Mouse (Mus musculus) lung, postnatal 0 days (tissue): ENCODE results near the gene Adam19. TPM values are rescaled to one million over a fixed set of nuclear protein-coding genes. Genes with fewer than 3 reads are reported as not detected.

Experiments
- ATAC-seq: fragments of 200-750 bp; cut with Nextera tagmentation; 2 replicates; pipeline ENCODE4 v1.8.0; 2017; ENCODE audit warnings: moderate library complexity
- DNase-seq: peaks from one replicate; pipeline ENCODE4 v3.0.0-alpha.2; 2016; ENCODE audit warnings: low spot score
- H3K27ac ChIP-seq: fragments of 300-500 bp; sonication (generic); 2 replicates; pipeline ENCODE4 v1.5.1; 2014; ENCODE audit warnings: antibody characterized with exemption, mild to moderate bottlenecking, low read length, mixed read lengths
- H3K27me3 ChIP-seq: fragments of 300-500 bp; sonication (generic); replicated peaks from 2 replicates; pipeline ENCODE4 v1.6.1; 2014; ENCODE audit warnings: low read length, mixed read lengths; ENCODE audit not compliant: insufficient read depth
- H3K36me3 ChIP-seq: fragments of 300-500 bp; sonication (generic); 2 replicates; pipeline ENCODE4 v1.6.1; 2014; ENCODE audit warnings: low read length, mixed read lengths; ENCODE audit not compliant: insufficient read depth
- H3K4me1 ChIP-seq: fragments of 300-500 bp; sonication (generic); 2 replicates; pipeline ENCODE4 v1.6.1; 2014; ENCODE audit warnings: antibody characterized with exemption, low read depth, low read length, mixed read lengths; ENCODE audit not compliant: insufficient read depth
- H3K4me2 ChIP-seq: fragments of 300-500 bp; sonication (generic); replicated peaks from 2 replicates; pipeline ENCODE4 v1.6.1; 2014; ENCODE audit warnings: low read depth, mild to moderate bottlenecking, low read length, moderate library complexity, mixed read lengths
- H3K4me3 ChIP-seq: fragments of 300-500 bp; sonication (generic); 2 replicates; pipeline ENCODE4 v1.5.1; 2014; ENCODE audit warnings: low read depth, low read length
- H3K9ac ChIP-seq: fragments of 300-500 bp; sonication (generic); replicated peaks from 2 replicates; pipeline ENCODE4 v1.6.1; 2014; ENCODE audit warnings: low read depth, mild to moderate bottlenecking
- H3K9me3 ChIP-seq: fragments of 300-500 bp; sonication (generic); 2 replicates; pipeline ENCODE4 v1.6.1; 2016; ENCODE audit warnings: low read length, mixed read lengths
- CTCF ChIP-seq: IDR thresholded peaks from 2 replicates; pipeline ENCODE4 v1.5.1; 2016; ENCODE audit warnings: antibody characterized with exemption, mild to moderate bottlenecking
- EP300 ChIP-seq: IDR thresholded peaks from 2 replicates; pipeline ENCODE4 v1.6.1; 2016; ENCODE audit warnings: antibody characterized with exemption, mild to moderate bottlenecking, control low read depth
- WGBS: fragments of 180-500 bp; shearing (Covaris S2); extraction: QIAGEN DNeasy Blood & Tissue Kit; methylation state at CpG from one replicate; pipeline ENCODE4 v1.1.7; 2014; 5-methylcytosine and 5-hydroxymethylcytosine counted together
- polyA plus RNA-seq: library from polyadenylated mRNA; unstranded; fragments of >200 nt; fragmentation: Nextera tagmentation; extraction: Ambion mirVana; gene quantifications from 2 replicates; pipeline ENCODE4 v1.2.1, GENCODE M21; 2015

Adam19 gene
- polyA plus RNA-seq, 1 experiment from 2014 or later = 11.4 TPM

DNA sequence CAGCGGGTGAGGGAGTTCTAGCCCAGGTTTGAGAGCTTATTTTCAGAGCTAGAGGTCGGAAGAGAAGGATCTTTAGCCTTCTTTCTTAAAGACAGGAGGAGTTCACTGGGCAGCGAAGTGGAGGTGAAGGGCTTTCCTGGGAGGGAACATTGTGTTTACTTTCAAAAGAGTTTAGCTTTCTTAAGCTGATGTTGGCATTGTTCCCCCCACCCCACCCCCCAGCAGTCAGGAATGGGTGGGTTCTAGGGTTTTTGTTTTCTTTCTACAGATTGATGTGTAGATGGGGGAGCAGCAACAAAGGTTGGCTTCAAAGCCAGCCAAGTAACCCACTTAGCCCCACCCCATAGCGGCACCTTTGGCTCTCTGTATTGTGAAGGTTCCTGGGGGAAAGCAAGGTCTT, 59.2 kb downstream of the Adam19 start:
- ATAC-seq = peak; percentile 63
- peaks cover 9% of the 10 kb centered on the region; the same call in 1 of the 2 replicates for H3K4me1 ChIP-seq
- TF ChIP-seq CTCF (no peak), EP300 (peak; percentile 37)
- no peak overlapping the region for H3K9ac ChIP-seq
- H3K4me2 ChIP-seq = no peak overlapping the region
- DNase-seq = peak; percentile 61
- H3K36me3 ChIP-seq = no peaks in the 10 kb centered on the region
- H3K9me3 ChIP-seq = no peaks in the 10 kb centered on the region
- H3K27me3 ChIP-seq = no peaks in the 10 kb centered on the region
- 53% methylated on average over 4 of the region's 4 CpGs for WGBS
- peak overlapping the region; percentile 73 for H3K27ac ChIP-seq
- no peak overlapping the region for H3K4me3 ChIP-seq

DNA sequence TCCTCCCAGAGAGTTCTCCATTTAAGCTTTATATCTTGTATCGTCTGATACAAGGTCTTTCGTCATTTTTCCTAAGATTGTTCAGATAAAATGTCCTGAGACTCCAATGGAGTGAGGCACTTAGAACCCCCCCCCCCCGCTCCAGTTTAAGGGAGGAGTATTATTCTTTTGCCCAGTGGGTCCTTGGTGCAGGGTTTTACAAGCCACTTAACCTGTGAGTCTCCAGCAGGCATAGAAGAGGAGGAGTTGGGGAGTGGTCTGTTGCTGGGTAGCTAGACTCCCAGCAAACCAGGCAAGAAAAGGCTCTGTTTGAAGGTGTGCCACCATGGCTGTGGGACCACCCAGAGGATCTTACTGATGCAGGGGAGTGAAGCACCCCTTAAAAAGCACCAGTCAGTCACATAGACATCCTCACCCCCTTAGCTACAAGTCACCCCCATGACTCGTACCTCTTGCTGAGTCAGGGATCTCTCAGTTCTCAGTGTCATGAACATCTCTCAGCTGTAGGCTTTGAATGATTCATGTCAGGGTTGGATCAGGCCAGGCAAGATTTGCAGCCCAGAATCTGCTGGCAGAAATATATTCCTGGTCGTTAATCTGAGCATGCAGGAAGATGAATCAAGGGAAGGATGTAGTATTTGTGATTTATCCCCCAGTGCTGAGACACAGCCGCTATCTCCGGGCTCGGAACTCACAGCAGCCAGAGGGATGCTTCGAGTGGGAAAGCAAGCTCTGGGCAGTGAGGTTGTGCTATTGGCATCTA, 59.8 kb downstream of the Adam19 start:
- TF ChIP-seq EP300 (no peak), CTCF (no peak)
- no peak overlapping the region for H3K4me2 ChIP-seq
- DNase-seq (peak; percentile 56), ATAC-seq (peak; percentile 67)
- H3K27ac ChIP-seq = peak overlapping the region; percentile 73
- no peak overlapping the region for H3K9ac ChIP-seq
- no peaks in the 10 kb centered on the region for H3K27me3 ChIP-seq
- 53% methylated on average over 9 of the region's 9 CpGs for WGBS
- no peak overlapping the region for H3K4me3 ChIP-seq
- H3K9me3 ChIP-seq = no peaks in the 10 kb centered on the region
- no peaks in the 10 kb centered on the region for H3K36me3 ChIP-seq
- peaks cover 9% of the 10 kb centered on the region; the same call in 1 of the 2 replicates for H3K4me1 ChIP-seq

DNA sequence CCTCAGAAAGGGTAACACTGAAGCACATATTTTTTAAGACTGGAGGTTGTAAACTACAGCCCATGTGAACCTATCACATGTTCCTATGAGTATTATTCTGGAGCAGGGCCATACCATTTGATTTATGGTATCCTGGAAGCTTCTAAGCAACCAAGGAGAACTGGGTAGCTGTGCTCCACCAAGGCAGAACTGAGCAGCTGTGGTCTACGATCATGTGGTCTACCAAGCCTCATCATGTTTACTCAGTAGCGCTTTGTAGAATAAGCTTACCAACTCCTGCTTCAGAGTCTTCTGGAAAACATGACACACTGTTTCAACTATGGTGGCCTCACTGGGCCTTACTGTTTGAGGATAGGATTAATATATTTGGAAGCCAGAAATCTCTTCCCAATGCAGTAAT, 60.7 kb downstream of the Adam19 start:
- H3K9ac ChIP-seq = no peak overlapping the region
- H3K9me3 ChIP-seq = no peaks in the 10 kb centered on the region
- DNase-seq (no peak), ATAC-seq (peak; percentile 14; the same call in 1 of the 2 replicates)
- no peak overlapping the region for H3K4me3 ChIP-seq
- no peak overlapping the region for H3K4me2 ChIP-seq
- WGBS = 61% methylated on average over 2 of the region's 2 CpGs
- TF ChIP-seq EP300 (no peak), CTCF (no peak)
- H3K27ac ChIP-seq = peak overlapping the region; percentile 51; the same call in 1 of the 2 replicates
- H3K36me3 ChIP-seq = no peaks in the 10 kb centered on the region
- H3K27me3 ChIP-seq = no peaks in the 10 kb centered on the region
- H3K4me1 ChIP-seq = peaks cover 9% of the 10 kb centered on the region; the same call in 1 of the 2 replicates

DNA sequence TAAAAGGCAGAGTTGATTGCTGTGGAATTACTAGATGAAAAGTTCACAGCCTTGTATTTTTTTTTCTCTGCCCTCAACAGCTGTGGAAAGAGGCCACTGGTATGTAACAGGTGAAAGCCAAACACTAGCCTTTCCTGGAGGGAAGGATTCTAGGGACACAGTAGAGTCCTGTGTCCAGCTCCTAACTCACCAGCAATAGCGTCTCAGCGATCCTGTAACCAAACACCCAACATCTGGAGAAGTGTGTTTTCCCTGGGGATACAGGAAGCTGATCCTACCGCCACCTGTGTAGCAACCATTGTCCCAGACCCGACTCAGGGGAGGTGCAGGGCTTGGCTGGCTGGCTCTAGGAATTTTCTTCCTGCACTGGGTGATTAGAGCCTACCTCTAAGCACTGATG, 63.8 kb downstream of the Adam19 start:
- Histone ChIP-seq H3K9me3 (no peaks in the 10 kb centered on the region), H3K27me3 (no peaks in the 10 kb centered on the region), H3K27ac (no peak overlapping the region), H3K4me3 (no peak overlapping the region), H3K9ac (no peak overlapping the region), H3K4me1 (peaks cover 6% of the 10 kb centered on the region; the same call in 1 of the 2 replicates), H3K36me3 (no peaks in the 10 kb centered on the region; the same call in 1 of the 2 replicates), H3K4me2 (no peak overlapping the region)
- no peak for DNase-seq
- ATAC-seq = no peak
- TF ChIP-seq EP300 (no peak), CTCF (no peak)
- WGBS = 34% methylated on average over 4 of the region's 4 CpGs

DNA sequence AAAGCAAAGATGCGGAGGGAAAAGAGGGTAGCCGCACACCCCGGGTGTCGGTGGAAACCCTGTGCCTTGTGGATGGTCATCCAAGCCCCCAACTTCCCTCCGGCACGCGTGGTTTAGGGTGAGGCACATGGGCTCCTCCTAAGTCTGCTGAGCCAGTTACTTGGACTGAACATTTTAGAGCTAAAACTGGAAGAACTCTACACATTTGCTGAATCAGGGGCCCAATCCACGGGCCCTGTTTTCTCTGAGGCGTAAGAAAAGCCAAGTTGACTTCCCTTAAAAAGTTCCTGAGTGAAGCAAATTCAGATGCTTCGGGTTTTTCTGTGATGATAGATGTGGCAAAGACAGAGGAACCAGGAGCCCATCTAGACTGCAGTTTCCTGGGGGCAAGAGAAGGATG, 64.3 kb downstream of the Adam19 start:
- Histone ChIP-seq H3K27me3 (no peaks in the 10 kb centered on the region), H3K36me3 (no peaks in the 10 kb centered on the region; the same call in 1 of the 2 replicates), H3K27ac (no peak overlapping the region), H3K4me2 (no peak overlapping the region), H3K9me3 (no peaks in the 10 kb centered on the region), H3K4me3 (no peak overlapping the region), H3K4me1 (peaks cover under 1% of the 10 kb centered on the region; the same call in 1 of the 2 replicates), H3K9ac (no peak overlapping the region)
- ATAC-seq (no peak), DNase-seq (no peak)
- 92% methylated on average over 10 of the region's 10 CpGs for WGBS
- TF ChIP-seq CTCF (no peak), EP300 (no peak)

DNA sequence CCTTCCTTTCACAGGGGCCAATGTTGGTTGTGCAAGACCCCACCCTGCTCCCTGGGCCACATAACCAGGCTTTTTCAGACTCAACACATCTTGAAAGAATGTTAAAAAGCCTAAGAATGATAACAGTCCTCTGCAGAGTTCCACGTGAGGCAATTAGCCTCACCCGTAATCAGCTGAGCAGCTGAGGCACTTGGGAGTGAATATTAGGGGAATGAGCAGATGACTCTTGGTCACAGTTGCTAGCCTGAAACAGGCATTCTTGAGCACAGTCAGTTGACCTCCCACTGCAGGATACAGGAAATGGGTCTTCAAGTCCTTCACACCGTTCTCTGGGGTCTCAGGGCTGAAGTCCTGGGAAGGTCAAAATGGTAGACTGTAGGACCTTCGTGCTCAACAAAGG, 65.9 kb downstream of the Adam19 start:
- ATAC-seq (peak; percentile 38), DNase-seq (peak; percentile 38)
- H3K27me3 ChIP-seq = no peaks in the 10 kb centered on the region
- H3K4me3 ChIP-seq = no peak overlapping the region
- no peaks in the 10 kb centered on the region; the same call in 1 of the 2 replicates for H3K4me1 ChIP-seq
- no peak overlapping the region for H3K9ac ChIP-seq
- no peak overlapping the region for H3K27ac ChIP-seq
- H3K36me3 ChIP-seq = no peaks in the 10 kb centered on the region; the same call in 1 of the 2 replicates
- H3K4me2 ChIP-seq = no peak overlapping the region
- H3K9me3 ChIP-seq = no peaks in the 10 kb centered on the region
- 71% methylated on average over 4 of the region's 4 CpGs for WGBS
- TF ChIP-seq EP300 (peak; percentile 62), CTCF (no peak)
